Mouse (Mus musculus) bone marrow macrophage, adult 2 months (primary cell): ENCODE measurements around the gene Emsy.

Experiments
- CTCF ChIP-seq: IDR thresholded peaks from 2 replicates; pipeline ENCODE4 v1.5.1; 2012; ENCODE audit warnings: low read depth, mild to moderate bottlenecking, low read length, moderate library complexity
- POLR2A ChIP-seq: IDR thresholded peaks from 2 replicates; pipeline ENCODE4 v1.6.1; 2012; ENCODE audit warnings: mild to moderate bottlenecking, low read depth, low read length, borderline replicate concordance

- TF ChIP-seq POLR2A (no peak), CTCF (no peak; the same call in 1 of the 2 replicates)
Observed at GRCm38 (mm10) chr7:98682821-98683220, 26.2 kb upstream of the Emsy start.
